Mouse (Mus musculus) mouse embryonic stem cell (cell line): ENCODE measurements around the gene Pafah1b1.

Experiments used
- in situ Hi-C, 2 experiments: fragments of 300-500 bp; cut with MboI; formaldehyde crosslinking; loops; 1 replicate in 1 of 2; 3 replicates in 1 of 2; pipeline ENCODE4 v1.14.3; 2019 to 2020; ENCODE audit warnings: low sequenced_read_pairs in 2 of 2, low pct_unique_long_range_greater_than_20kb in 1 of 2, mixed read lengths in 1 of 2; ENCODE audit not compliant: unreplicated experiment in 1 of 2

Gene Pafah1b1

GRCm38 (mm10) chr11:74724235-74724791 lies at the start of gene Pafah1b1:
Gene Pafah1b1 (minus strand): TSS chr11:74724670.
- in situ Hi-C loops: no loop called here

GRCm38 (mm10) chr11:74772386-74772785 lies 47.9 kb upstream of the Pafah1b1 start:
- in situ Hi-C loops: no loop called here

- in situ Hi-C loops: no loop called here
Observed at GRCm38 (mm10) chr11:74771650-74772049, 47.2 kb upstream of the Pafah1b1 start.

- in situ Hi-C loops: no loop called here
Observed at GRCm38 (mm10) chr11:74771234-74771633, 46.8 kb upstream of the Pafah1b1 start.

GRCm38 (mm10) chr11:74770595-74771207 lies 46.2 kb upstream of the Pafah1b1 start, which contains the start of gene Mettl16:
Gene Mettl16 (plus strand): TSS chr11:74770830.
- in situ Hi-C loops: no loop called here

GRCm38 (mm10) chr11:74770037-74770436 lies 45.6 kb upstream of the Pafah1b1 start:
- in situ Hi-C loops: no loop called here

- in situ Hi-C loops: no loop called here
Observed at GRCm38 (mm10) chr11:74768045-74768444, 43.6 kb upstream of the Pafah1b1 start.

- in situ Hi-C loops: no loop called here
Observed at GRCm38 (mm10) chr11:74767469-74767868, 43.0 kb upstream of the Pafah1b1 start.

GRCm38 (mm10) chr11:74763960-74764625 lies 39.6 kb upstream of the Pafah1b1 start:
- in situ Hi-C loops: no loop called here

GRCm38 (mm10) chr11:74761011-74761705 lies 36.7 kb upstream of the Pafah1b1 start:
- in situ Hi-C loops: no loop called here

- in situ Hi-C loops: no loop called here
Observed at GRCm38 (mm10) chr11:74756631-74757030, 32.2 kb upstream of the Pafah1b1 start.

GRCm38 (mm10) chr11:74751352-74752066 lies 27.0 kb upstream of the Pafah1b1 start:
- in situ Hi-C loops: no loop called here

GRCm38 (mm10) chr11:74750662-74751351 lies 26.3 kb upstream of the Pafah1b1 start:
- in situ Hi-C loops: no loop called here

- in situ Hi-C loops: no loop called here
Observed at GRCm38 (mm10) chr11:74749241-74749640, 24.8 kb upstream of the Pafah1b1 start.

GRCm38 (mm10) chr11:74748022-74748421 lies 23.6 kb upstream of the Pafah1b1 start:
- in situ Hi-C loops: no loop called here

- in situ Hi-C loops: no loop called here
Observed at GRCm38 (mm10) chr11:74737861-74738260, 13.4 kb upstream of the Pafah1b1 start.

- in situ Hi-C loops: no loop called here
Observed at GRCm38 (mm10) chr11:74734917-74735316, 10.4 kb upstream of the Pafah1b1 start.

- in situ Hi-C loops: no loop called here
Observed at GRCm38 (mm10) chr11:74725181-74725580, 711 bp upstream of the Pafah1b1 start.
